Mouse (Mus musculus) heart, postnatal 0 days (tissue): ENCODE results near the gene Nrxn1.
A peak's percentile ranks its signal among the peaks of the same experiment; 100 is the strongest.

Experiments used
- CTCF ChIP-seq: IDR thresholded peaks from 2 replicates; pipeline ENCODE4 v1.5.1; 2016; ENCODE audit warnings: antibody characterized with exemption, control low read depth, low read depth
- EP300 ChIP-seq: IDR thresholded peaks from 2 replicates; pipeline ENCODE4 v1.6.1; 2016; ENCODE audit warnings: antibody characterized with exemption, low read depth

GRCm38 (mm10) chr17:90501023-90501675, 591.7 kb downstream of the Nrxn1 start:
- TF ChIP-seq CTCF (peak; percentile 73), EP300 (no peak)
